10 mouse cellular contexts compared by ENCODE assay signal in the genomic region with DNA sequence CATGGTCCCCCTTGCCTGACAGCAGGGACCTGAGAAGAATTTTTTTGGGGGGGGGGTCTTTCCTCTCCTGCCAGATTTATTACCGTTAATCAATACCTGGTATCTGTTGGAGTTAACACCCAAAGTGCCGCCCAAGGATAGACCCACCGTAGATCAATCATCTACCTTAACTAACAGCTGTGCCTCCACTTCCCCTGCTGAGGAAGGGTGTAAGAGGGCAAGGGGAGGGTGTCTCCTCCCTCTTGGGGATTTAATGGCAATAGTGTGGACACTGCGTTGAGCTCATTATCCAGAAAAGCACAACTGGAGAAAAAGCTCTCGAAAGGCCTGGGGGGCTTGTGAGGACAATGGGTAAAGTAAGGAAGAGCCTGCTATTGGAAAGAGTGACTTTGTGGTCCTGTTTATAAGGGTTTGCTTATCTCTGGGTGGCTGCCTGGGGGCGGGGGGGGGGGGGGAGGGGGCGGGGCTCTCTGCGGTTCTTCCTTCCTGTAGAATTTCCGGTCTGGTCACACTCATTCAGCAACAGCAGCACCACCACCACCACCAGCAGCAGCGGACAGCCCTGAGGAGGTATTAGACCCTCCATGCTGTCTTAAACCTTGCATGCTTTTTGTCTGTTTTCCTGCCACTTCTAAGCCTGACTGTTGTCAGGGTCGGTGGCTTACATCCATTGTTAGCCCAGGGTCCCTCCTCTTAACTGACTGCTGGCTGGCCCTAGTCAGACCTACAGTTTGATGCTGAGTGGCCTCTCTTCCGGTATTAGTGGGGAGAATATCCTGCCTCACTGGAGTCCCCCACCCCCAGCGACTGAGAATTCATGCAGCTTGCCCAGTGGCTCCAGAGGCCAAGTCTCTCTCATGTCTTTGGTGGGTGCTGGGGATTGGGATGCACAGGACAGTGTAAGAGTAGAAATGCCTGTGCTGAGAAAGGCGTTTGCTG.
DNase-seq lines count a peak whose midpoint lies in the region; ATAC-seq lines count a peak whose summit lies in the region.
"Had no signal": no experiment of that assay in that cellular context is flagged by ENCODE, and none has a peak within 500 bp of the region (broad histone marks: within the 10 kb centered on the region; RNA-seq: fewer than 3 reads in every experiment).

No protein-coding gene starts in this region.

- H3K4me2 ChIP-seq in heart, embryonic 12.5 days, result peak overlapping the region; percentile 30
- H3K4me2 ChIP-seq in embryonic facial prominence, embryonic 13.5 days, result 0 out of 2 replicates have a peak overlapping the region, but pooled peaks have one; percentile 9
- H3K4me2 ChIP-seq in forebrain, embryonic 14.5 days (ENCODE audit: low read length), result no peak overlapping the region
- H3K4me2 ChIP-seq: hindbrain, embryonic 15.5 days had no signal

- no peak overlapping the region for H3K27ac ChIP-seq in heart, embryonic 12.5 days (ENCODE audit: poor library complexity, severe bottlenecking)
- 0 out of 2 replicates have a peak overlapping the region, but pooled peaks have one; percentile 7 for H3K27ac ChIP-seq in embryonic facial prominence, embryonic 13.5 days
- H3K27ac ChIP-seq in forebrain, embryonic 14.5 days (ENCODE audit: low read depth, low read length), result no peak overlapping the region
- H3K27ac ChIP-seq: hindbrain, embryonic 15.5 days had no signal

- 0 out of 2 replicates have a peak, but pooled peaks cover 4% of the 10 kb centered on the region for H3K27me3 ChIP-seq in heart, embryonic 12.5 days (replicated peaks)
- H3K27me3 ChIP-seq in embryonic facial prominence, embryonic 13.5 days, result no peaks in the 10 kb centered on the region
- no peaks in the 10 kb centered on the region for H3K27me3 ChIP-seq in forebrain, embryonic 14.5 days (replicated peaks; ENCODE audit: control insufficient read depth, insufficient read depth, low read length)
- H3K27me3 ChIP-seq: hindbrain, embryonic 15.5 days had no signal

- H3K4me3 ChIP-seq in heart, embryonic 12.5 days, result 0 out of 2 replicates have a peak overlapping the region, but pooled peaks have one; percentile 5
- no peak overlapping the region for H3K4me3 ChIP-seq in embryonic facial prominence, embryonic 13.5 days
- no peak overlapping the region for H3K4me3 ChIP-seq in forebrain, embryonic 14.5 days (ENCODE audit: low read depth, low read length)
- H3K4me3 ChIP-seq: hindbrain, embryonic 15.5 days; myocyte had no signal

- peaks cover 10% of the 10 kb centered on the region; the same call in 1 of the 2 replicates for H3K4me1 ChIP-seq in heart, embryonic 12.5 days (replicated peaks)
- peaks cover 8% of the 10 kb centered on the region; the same call in 1 of the 2 replicates for H3K4me1 ChIP-seq in embryonic facial prominence, embryonic 13.5 days
- H3K4me1 ChIP-seq in forebrain, embryonic 14.5 days (ENCODE audit: control insufficient read depth, insufficient read depth, low read length), result no peaks in the 10 kb centered on the region
- H3K4me1 ChIP-seq: hindbrain, embryonic 15.5 days had no signal

- no peaks in the 10 kb centered on the region for H3K9me3 ChIP-seq in heart, embryonic 12.5 days (replicated peaks)
- no peaks in the 10 kb centered on the region for H3K9me3 ChIP-seq in embryonic facial prominence, embryonic 13.5 days
- H3K9me3 ChIP-seq in forebrain, embryonic 14.5 days (replicated peaks; ENCODE audit: control insufficient read depth, low read length), result no peaks in the 10 kb centered on the region
- H3K9me3 ChIP-seq: hindbrain, embryonic 15.5 days had no signal

- 42% methylated on average over 13 of the region's 14 CpGs for WGBS in heart, embryonic 12.5 days
- 43% methylated on average over 14 of the region's 14 CpGs for WGBS in embryonic facial prominence, embryonic 13.5 days
- whole genome bisulfite sequencing in forebrain, embryonic 14.5 days, result 58% methylated on average over 13 of the region's 14 CpGs

- ATAC-seq in heart, embryonic 12.5 days (ENCODE audit: insufficient number of reproducible peaks, low FRiP score), result peak; percentile 54; the same call in 1 of the 2 replicates
- no peak for ATAC-seq in embryonic facial prominence, embryonic 13.5 days (ENCODE audit: insufficient number of reproducible peaks, insufficient read depth, low FRiP score, low TSS enrichment, low read depth)
- no peak for ATAC-seq in forebrain, embryonic 14.5 days

- H3K9ac ChIP-seq in heart, embryonic 12.5 days, result no peak overlapping the region; the same call in 1 of the 2 replicates
- no peak overlapping the region for H3K9ac ChIP-seq in embryonic facial prominence, embryonic 13.5 days
- no peak overlapping the region for H3K9ac ChIP-seq in forebrain, embryonic 14.5 days (ENCODE audit: low read length)
- H3K9ac ChIP-seq: hindbrain, embryonic 15.5 days had no signal

- no peaks in the 10 kb centered on the region for H3K36me3 ChIP-seq in heart, embryonic 12.5 days
- no peaks in the 10 kb centered on the region for H3K36me3 ChIP-seq in embryonic facial prominence, embryonic 13.5 days
- H3K36me3 ChIP-seq in forebrain, embryonic 14.5 days (ENCODE audit: control insufficient read depth, insufficient read depth, low read length), result no peaks in the 10 kb centered on the region
- H3K36me3 ChIP-seq: hindbrain, embryonic 15.5 days had no signal

- DNase-seq in heart, postnatal 4 days, result no peak
- peak; percentile 64 for DNase-seq in A20 (ENCODE audit: low read depth, low spot score)
- peak; percentile 75 for DNase-seq in naive thymus-derived CD4-positive, alpha-beta T cell, adult 2 months (ENCODE audit: low read depth)
- no peak for DNase-seq in adrenal gland, adult 8-10 months
- no peak for DNase-seq in urinary bladder, postnatal 36 days (ENCODE audit: low spot score in 2 of 2)
- DNase-seq in forebrain, embryonic 14.5 days (ENCODE audit: low spot score), result no peak

Comparison
In these comparisons a context has a peak if more than half of its experiments do, and no peak if none do; other contexts are left out.
1. DNase-seq: peak in A20 (single experiment) and naive thymus-derived CD4-positive, alpha-beta T cell, adult 2 months (single experiment); none in heart, postnatal 4 days (single experiment), adrenal gland, adult 8-10 months (single experiment), urinary bladder, postnatal 36 days (0 of 2) and forebrain, embryonic 14.5 days (single experiment).